Mouse (Mus musculus): ENCODE measurements at regions not wholly inside any gene's neighbourhood (a gene's known extent, or its start where the extent isn't known, plus 50 kb on each side); places are given as distances from the start of the nearest gene placed in this dataset.

DNA sequence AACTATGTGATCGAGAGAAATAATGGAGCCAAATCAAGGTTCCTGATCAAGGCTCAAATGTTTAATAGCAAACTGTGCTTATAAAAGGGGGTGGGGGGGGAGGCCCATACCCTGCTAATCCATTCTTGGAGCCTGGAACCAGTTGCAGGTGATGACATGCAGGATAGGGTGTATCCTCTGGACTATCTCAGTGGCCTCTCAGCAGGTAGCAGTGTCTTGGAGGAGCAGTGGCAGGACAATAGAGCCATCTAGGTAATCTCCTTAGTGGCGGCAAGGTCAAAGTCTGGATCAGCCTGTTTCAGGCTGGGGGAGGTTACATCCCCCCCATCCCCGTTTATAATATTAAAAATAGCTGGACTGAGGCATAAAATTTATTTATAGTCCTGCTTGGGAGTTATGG, 217.0 kb downstream of the Tbl1xr1 start:
- TF ChIP-seq CTCF (conservative IDR thresholded peaks at IDR 0.05; ENCODE audit: insufficient read depth, insufficient read length, low read depth, low read length) (no peak), POLR2A (IDR thresholded peaks at IDR 0.05; ENCODE audit: low read depth, low read length) (no peak)
